Mouse (Mus musculus): Measurements from ENCODE around the gene Tbc1d12. TPM values are rescaled to one million over a fixed set of nuclear protein-coding genes. Genes with fewer than 3 reads are reported as not detected.
A peak's percentile ranks its signal among the peaks of the same experiment; 100 is the strongest.
"Not testable (repeated sequence)": the region's sequence is repeated elsewhere in the genome, so short reads cannot be mapped to it uniquely, and the experiment has no call there.

The Tbc1d12 gene
- 10 to 100 TPM; 11.4 to 12.8 TPM for total RNA-seq (2021)

DNA sequence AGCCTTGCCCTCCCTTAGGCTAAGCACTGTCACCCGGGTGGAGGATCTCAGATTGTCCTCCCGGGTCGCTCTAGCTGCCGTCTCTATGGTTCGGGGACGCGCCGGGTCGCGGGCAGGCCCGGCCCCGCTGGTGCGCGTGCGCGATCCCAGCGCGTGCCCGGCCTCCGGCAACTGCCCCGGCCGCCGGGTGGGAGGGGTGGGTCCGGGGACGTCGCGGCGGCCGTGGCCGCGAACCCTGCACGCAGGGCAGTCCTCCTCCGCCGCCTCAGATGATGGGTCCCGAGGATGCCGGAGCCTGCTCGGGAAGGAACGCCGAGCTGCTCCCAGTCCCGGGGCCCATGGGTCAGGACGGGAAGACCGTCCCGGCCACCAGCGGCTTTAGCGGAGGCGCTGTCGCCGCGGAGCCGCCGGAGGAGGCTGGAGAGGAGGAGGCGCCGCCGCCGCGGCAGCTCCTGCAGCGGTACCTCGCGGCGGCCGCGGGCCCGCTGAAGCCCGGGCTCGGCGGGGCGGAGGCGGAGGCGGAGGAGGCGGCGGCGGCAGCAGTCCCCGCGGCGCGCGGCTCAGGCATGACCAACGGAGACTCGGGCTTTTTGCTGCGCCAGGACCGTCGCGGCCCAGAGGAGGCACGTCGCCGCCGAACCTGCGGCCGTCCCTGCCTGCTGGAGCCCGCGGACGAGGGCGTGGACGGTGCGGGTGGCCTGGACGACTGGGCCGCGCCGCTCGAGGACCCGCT lies at the start of gene Tbc1d12:
Gene Tbc1d12, plus strand, starts transcription at position 142 of the 733 bp plus-strand sequence.
- DNase-seq (ENCODE audit: low spot score in 2 of 2): peak; percentile 88
- intact Hi-C loops (cut with DNase I): loop anchor here (1.0 kb wide), 1 partner anchor 17 kb away; the partner anchor contains the start of gene Noc3l

DNA sequence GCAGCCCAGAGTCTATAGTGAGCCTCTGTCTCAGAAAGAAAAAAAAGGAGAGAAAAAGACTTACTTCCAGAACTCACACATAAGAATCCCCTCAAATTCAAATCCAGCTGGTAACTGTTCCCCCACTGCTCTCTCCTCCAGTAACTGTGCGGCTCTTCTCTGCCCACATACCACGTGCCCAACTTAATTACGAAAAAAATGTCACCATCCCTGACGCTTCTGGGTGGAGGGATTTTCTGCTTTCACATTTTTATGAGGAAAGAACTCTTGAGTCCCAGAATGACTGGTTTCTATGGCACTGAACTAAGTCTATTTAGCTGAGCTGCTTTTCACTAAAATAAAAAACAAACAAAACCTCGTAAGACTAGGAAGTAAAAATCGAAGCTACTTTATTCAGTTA lies 48.6 kb upstream of the Tbc1d12 start:
- intact Hi-C loops (cut with DNase I): no loop called here
- peak in 1 of 2 experiments; percentile 64 for DNase-seq (ENCODE audit: low spot score in 2 of 2)

GRCm38 (mm10) chr19:38793563-38794045 lies 42.8 kb upstream of the Tbc1d12 start:
- DNase-seq (ENCODE audit: low spot score in 2 of 2): peak in 1 of 2 experiments; percentile 59
- intact Hi-C loops (cut with DNase I): no loop called here

DNA sequence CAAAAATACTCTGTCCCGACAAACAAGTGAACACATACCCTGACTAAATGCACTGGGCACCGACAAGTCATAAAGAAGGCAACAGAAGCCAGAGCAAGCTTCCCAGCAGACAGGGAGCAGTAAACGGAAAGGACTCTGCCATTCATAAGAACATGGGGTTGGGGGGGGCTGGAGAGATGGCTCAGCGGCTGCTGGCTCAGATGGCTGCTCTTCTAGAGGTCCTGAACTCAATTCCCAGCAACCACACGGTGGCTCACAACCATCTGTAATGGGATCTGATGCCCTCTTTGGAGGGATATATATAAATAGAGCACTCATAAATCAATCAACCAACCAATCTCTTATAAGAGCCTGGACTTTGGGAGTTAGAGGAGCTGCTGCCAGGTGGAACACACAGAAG lies 39.8 kb upstream of the Tbc1d12 start:
- no peak for DNase-seq (ENCODE audit: low spot score in 2 of 2)
- intact Hi-C loops (cut with DNase I): no loop called here

DNA sequence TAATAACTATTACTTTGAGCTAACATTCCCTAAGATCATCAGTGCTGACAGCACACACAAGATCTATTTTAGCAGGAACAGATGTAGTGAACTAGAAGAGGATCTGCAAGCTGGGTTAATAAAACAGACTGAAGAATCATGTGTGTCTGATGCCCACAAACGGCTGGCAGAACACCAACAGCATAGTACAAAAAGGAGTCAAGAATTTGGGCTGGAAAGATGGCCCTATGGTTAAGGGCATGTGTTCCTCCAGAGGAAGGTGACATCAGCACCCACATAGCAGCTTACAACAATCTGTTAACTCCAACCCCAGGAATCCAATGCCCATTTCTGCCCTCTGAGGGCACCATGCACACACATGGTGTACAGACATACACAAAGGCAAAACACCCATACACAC lies 38.1 kb upstream of the Tbc1d12 start:
- peak; percentile 39 to 62 for DNase-seq (ENCODE audit: low spot score in 2 of 2)
- intact Hi-C loops (cut with DNase I): no loop called here

DNA sequence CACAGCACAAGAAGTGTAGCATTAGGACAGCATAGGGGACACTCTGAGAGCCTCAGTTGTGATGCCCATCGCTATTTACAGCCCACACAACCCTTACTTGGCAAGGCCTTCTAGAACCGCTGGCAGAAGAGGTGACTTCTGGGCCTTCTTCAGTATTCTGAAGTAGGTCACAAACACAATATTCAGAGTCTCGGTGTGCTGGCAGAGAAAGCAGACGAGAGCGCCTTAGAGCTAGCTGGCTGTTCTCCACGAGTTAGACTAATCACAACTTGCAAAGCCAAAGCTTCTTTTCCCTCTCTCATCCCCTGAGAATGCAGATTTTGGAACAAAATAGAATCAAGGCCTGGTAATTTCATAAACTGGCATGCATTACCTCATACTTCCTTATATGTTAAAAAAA lies 37.6 kb upstream of the Tbc1d12 start:
- intact Hi-C loops (cut with DNase I): no loop called here
- peak; percentile 13 to 31 for DNase-seq (ENCODE audit: low spot score in 2 of 2)

DNA sequence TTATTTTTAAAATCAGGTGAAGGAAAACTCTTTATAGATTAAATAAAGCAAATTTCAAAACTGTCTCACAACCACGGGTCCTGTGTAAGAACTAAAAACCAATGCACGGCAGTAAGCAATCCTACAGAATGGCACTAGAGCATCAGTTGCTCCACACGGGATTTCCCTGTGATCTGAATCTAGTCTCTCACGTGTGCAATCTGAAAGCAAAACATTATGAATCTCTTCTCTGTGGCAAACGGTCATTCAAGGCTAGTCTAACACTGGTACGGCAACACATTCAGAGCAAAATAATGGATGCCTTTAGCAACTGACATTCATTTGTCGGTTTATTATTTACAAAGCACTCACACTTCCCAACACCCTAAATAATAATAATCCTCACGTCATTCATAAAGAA lies 18.2 kb upstream of the Tbc1d12 start:
- intact Hi-C loops (cut with DNase I): no loop called here
- no peak for DNase-seq (ENCODE audit: low spot score in 2 of 2)

DNA sequence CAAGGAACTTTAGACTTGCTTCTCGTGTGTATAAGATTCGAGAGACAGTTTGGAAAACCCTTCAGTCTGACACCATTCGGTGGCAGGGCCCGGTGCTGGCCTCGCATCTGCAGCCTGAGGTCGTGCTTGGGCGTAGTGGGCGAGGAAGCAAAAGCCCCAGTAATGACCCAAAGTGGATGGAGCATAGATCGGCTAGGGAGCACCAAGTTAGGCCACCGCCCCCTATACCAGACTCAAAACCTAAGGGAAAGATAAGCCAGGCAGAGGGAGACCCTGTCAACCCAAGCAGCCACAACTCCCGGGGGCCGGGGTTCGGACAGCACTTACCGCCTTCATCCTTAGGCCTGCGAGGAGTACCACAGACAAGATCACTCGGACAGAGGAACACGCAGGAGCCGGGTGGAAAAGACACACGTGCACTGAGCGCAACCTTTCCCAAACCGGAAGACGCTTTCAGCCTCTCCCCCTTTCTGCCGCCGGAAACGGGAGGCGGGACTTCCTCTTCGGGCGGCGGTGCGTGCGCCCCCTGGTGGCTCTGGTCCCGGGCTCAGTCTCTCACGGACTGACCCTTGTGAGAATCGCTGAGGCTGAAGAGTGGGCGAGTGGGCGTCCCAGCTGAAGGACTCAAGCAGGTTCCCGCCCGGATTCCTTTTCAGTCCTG lies 17.5 kb upstream of the Tbc1d12 start, which contains the start of gene Noc3l:
Gene Noc3l, minus strand, starts transcription at position 472 of the 661 bp plus-strand sequence.
- intact Hi-C loops (cut with DNase I): loop anchor here (1.0 kb wide), 1 partner anchor 17 kb away; the partner anchor contains the start of gene Tbc1d12
- peak; percentile 92 to 95 for DNase-seq (ENCODE audit: low spot score in 2 of 2)

DNA sequence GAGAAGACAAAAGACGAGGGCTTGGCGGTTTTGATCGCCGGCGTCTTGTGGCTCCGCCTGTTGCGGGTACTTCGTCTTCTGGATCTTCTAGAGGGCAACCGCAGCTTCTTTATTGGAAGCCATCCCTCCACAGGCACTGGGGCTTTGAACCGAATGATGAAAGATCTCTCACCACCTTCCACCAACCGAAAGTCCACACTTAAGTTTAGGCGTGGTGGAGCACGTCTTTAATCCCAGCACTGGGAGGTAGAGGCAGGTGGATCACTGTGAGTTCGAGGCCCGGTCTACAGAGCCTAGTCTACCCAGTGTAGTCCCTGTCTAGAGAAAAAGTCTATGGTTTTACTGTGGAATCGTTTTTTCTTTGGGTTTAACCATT lies 17.0 kb upstream of the Tbc1d12 start:
- intact Hi-C loops (cut with DNase I): loop anchor here (1.0 kb wide), 1 partner anchor 17 kb away; the partner anchor contains the start of gene Tbc1d12
- no peak for DNase-seq (ENCODE audit: low spot score in 2 of 2)

GRCm38 (mm10) chr19:38820186-38820804 lies 16.1 kb upstream of the Tbc1d12 start:
- intact Hi-C loops (cut with DNase I): no loop called here

DNA sequence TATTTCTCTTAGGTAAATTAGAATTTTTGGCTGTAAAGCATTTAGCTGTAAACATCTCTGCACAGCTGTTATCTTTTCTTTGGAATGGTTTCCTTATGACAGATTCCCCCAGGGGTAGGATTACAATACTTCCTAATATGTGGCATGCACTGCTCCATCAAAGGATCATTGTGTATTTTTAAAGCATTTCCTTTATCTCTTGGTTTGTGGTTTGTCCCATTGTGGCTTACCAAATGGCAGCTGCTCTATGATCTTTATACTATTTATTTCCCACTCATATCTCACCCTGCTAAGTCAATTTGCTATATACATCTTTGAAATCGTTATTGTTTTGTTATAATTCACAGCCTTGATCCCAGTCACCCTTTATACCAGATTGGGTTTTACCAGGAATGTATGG lies 3.2 kb upstream of the Tbc1d12 start:
- no peak for DNase-seq (ENCODE audit: low spot score in 2 of 2)
- intact Hi-C loops (cut with DNase I): no loop called here

More at GRCm38 (mm10) chr19:38820186-38820804, 16.1 kb upstream of the Tbc1d12 start:
- no peak for DNase-seq (ENCODE audit: low spot score in 2 of 2)

GRCm38 (mm10) chr19:38836084-38836437 lies 318 bp upstream of the Tbc1d12 start:
- intact Hi-C loops (cut with DNase I): loop anchor here (1.0 kb wide), 1 partner anchor 17 kb away; the partner anchor contains the start of gene Noc3l
- no peak for DNase-seq (ENCODE audit: low spot score in 2 of 2)

GRCm38 (mm10) chr19:38837171-38837641 lies 827 bp downstream of the Tbc1d12 start:
- DNase-seq (ENCODE audit: low spot score in 2 of 2): peak; percentile 20 to 21

DNA sequence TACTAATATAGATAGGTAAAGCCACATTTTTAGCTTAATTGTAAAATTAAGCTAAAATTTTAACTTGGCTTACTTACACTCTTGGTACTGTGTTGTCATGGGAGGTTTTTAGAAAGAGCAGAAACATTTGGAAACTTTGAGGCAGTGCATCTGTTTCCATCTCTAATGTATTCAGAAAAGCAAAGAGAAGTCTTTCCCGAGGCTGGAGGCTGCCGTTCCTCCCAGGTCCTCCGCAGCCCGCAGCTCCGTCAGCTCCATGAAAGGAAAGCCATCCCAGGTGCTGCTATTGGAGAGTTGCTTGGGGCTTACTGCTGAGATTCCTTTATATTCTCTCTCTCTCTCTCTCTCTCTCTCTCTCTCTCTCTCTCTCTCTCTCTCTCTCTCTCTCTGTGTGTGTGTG lies 8.4 kb downstream of the Tbc1d12 start:
- intact Hi-C loops (cut with DNase I): no loop called here
- DNase-seq (ENCODE audit: low spot score in 2 of 2): peak in 1 of 2 experiments; percentile 20

More at GRCm38 (mm10) chr19:38837171-38837641, 827 bp downstream of the Tbc1d12 start:
- intact Hi-C loops (cut with DNase I): no loop called here

DNA sequence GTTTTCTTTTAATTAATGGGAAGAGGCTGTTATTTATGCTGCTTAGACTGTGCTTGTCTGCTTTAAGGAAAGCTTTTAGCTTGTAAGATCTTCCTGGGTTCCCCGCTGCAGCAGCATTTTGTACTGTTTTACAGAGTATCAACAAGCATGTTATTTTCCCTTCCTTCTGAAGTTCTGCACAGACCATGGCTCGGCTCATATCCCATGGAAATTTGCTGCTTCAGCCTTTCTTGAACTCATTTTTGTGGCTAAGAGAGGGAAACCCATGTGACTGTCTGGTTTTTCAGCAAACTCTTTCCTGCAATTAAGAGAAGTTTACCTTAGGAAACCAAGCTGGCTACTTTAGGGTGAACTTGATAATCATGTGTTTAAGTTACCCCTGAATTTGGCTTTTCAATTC lies 10.0 kb downstream of the Tbc1d12 start:
- DNase-seq (ENCODE audit: low spot score in 2 of 2): no peak
- intact Hi-C loops (cut with DNase I): no loop called here

DNA sequence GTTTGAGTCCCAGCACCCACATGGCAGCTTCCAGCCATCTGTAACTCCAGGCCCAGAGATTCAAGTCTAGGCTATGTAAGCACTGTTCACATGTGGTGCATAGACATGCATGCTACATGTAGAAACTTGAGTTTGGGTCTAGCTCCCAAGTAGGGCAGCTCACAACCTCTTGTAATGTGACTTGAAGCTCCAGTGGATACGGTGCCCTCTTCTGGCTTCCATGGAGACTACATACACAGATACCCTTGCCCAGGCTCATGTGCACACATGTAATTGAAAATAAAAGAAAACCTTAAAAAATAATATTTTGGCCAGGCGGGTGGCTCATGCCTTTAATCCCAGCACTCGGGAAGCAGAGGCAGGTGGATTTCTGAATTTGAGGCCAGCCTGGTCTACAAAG lies 21.8 kb downstream of the Tbc1d12 start:
- intact Hi-C loops (cut with DNase I): no loop called here
- no peak for DNase-seq (ENCODE audit: low spot score in 2 of 2)

GRCm38 (mm10) chr19:38862523-38862922 lies 26.1 kb downstream of the Tbc1d12 start:
- intact Hi-C loops (cut with DNase I): no loop called here
- no peak for DNase-seq (ENCODE audit: low spot score in 2 of 2)

DNA sequence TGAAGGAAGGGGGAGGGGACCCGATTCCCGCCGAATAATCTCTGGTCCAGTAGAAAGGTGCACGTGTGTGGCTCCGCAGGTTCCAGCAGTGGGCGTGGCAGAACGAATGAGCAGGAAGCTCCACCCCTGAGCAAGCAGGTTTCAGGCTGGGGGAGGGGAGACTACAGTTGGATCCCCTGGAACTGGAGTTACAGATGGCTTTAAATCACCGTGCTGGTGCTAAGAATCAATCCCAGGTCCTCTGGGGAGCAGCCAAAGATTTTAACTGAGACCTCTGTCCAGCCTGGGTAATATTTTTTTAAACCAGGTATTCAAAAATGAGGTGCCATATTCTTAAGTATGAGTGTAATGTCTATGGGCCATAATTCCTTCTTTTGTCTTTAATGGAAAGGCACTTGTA lies 38.4 kb downstream of the Tbc1d12 start:
- intact Hi-C loops (cut with DNase I); DNase-seq (ENCODE audit: low spot score in 2 of 2): not testable (repeated sequence)

DNA sequence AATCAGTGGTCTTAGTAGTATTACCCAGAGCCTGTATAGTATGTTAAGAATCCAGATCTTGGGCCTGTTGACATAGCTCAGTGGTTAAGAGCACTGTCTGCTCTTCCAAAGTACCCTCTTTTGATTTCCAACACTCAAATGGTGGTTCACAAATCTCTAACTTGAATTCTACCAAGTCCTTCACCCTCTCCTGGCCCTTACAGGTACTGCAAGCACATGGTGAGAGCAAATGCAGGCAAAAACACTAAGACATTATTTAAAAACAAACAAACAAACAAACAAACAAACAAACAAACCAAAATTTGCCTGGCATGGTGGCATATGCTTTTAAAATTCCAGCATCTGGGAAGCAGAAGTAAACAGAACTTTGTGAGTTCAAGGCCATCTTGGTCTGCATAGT lies 43.9 kb downstream of the Tbc1d12 start:
- intact Hi-C loops (cut with DNase I): no loop called here
- no peak for DNase-seq (ENCODE audit: low spot score in 2 of 2)

Measured in left cerebral cortex, postnatal 25 days (tissue).